Mouse (Mus musculus): ENCODE measurements around the gene Frmd4a.

GRCm38 (mm10) chr2:4267377-4267776, 249.9 kb downstream of the Frmd4a start:
- no peak for TF ChIP-seq CTCF (IDR thresholded peaks at IDR 0.05; ENCODE audit: extremely low read depth, insufficient read depth, insufficient read length, insufficient replicate concordance)
- TF ChIP-seq POLR2A (IDR thresholded peaks at IDR 0.05; ENCODE audit: low read depth, low read length), result no peak

All from spleen, adult 2 months (tissue).